Mouse (Mus musculus) embryonic fibroblast, embryonic 13.5 days (primary cell): Measurements from ENCODE around the gene Rbck1.

Experiments used
- CTCF ChIP-seq: IDR thresholded peaks from 2 replicates; pipeline ENCODE4 v1.5.1; 2011; ENCODE audit warnings: mild to moderate bottlenecking, control low read depth, low read length, moderate library complexity, borderline replicate concordance; ENCODE audit not compliant: insufficient read depth
- POLR2A ChIP-seq: IDR thresholded peaks from 2 replicates; pipeline ENCODE4 v1.6.1; 2011; ENCODE audit warnings: low read depth, mild to moderate bottlenecking, control low read depth, low read length, moderate library complexity

- TF ChIP-seq CTCF (no peak), POLR2A (no peak)
These were observed 40.0 kb downstream of the Rbck1 start for GRCm38 (mm10) chr2:152292475-152292874.
